Mouse (Mus musculus) limb, embryonic 15.5 days (tissue): ENCODE measurements around the gene Olfr749. TPM values are rescaled to one million over a fixed set of nuclear protein-coding genes. Genes with fewer than 3 reads are reported as not detected.
"Not testable (repeated sequence)": the region's sequence is repeated elsewhere in the genome, so short reads cannot be mapped to it uniquely, and the experiment has no call there.

Experiments used
- ATAC-seq: fragments of 200-750 bp; cut with Nextera tagmentation; 2 replicates; pipeline ENCODE4 v1.8.0; 2017; ENCODE audit warnings: low read depth, moderate TSS enrichment; ENCODE audit not compliant: insufficient number of reproducible peaks, low FRiP score, low TSS enrichment
- H3K27ac ChIP-seq: fragments of 300-500 bp; sonication (generic); 2 replicates; pipeline ENCODE4 v1.5.1; 2015; ENCODE audit warnings: moderate library complexity, mild to moderate bottlenecking, inconsistent platforms
- H3K27me3 ChIP-seq: fragments of 300-500 bp; sonication (generic); 2 replicates; pipeline ENCODE4 v1.6.1; 2015; ENCODE audit warnings: inconsistent platforms
- H3K36me3 ChIP-seq: fragments of 300-500 bp; sonication (generic); 2 replicates; pipeline ENCODE4 v1.6.1; 2015; ENCODE audit warnings: inconsistent platforms
- H3K4me1 ChIP-seq: fragments of 300-500 bp; sonication (generic); 2 replicates; pipeline ENCODE4 v1.6.1; 2015; ENCODE audit warnings: inconsistent platforms
- H3K4me2 ChIP-seq: fragments of 300-500 bp; sonication (generic); 2 replicates; pipeline ENCODE4 v1.6.1; 2015; ENCODE audit warnings: mild to moderate bottlenecking, inconsistent platforms
- H3K4me3 ChIP-seq: fragments of 300-500 bp; sonication (generic); 2 replicates; pipeline ENCODE4 v1.5.1; 2015; ENCODE audit warnings: mild to moderate bottlenecking, inconsistent platforms
- H3K9ac ChIP-seq: fragments of 300-500 bp; sonication (generic); 2 replicates; pipeline ENCODE4 v1.6.1; 2015; ENCODE audit warnings: inconsistent platforms
- H3K9me3 ChIP-seq: fragments of 300-500 bp; sonication (generic); 2 replicates; pipeline ENCODE4 v1.6.1; 2016; ENCODE audit warnings: inconsistent platforms
- WGBS: fragments of 180-500 bp; shearing (Covaris S2); methylation state at CpG from one replicate; pipeline ENCODE4 v1.1.7; 2015; 5-methylcytosine and 5-hydroxymethylcytosine counted together
- polyA plus RNA-seq: library from polyadenylated mRNA; unstranded; fragments of >200 nt; fragmentation: Nextera tagmentation; extraction: Ambion mirVana; gene quantifications from 2 replicates; pipeline ENCODE4 v1.2.1, GENCODE M21; 2015

Olfr749 gene
- not detected in 2 replicates for polyA plus RNA-seq

GRCm38 (mm10) chr14:50744994-50745393 lies at the start of gene Olfr749:
TSS of gene Olfr749 (minus strand) at chr14:50745094.
- Histone ChIP-seq H3K9me3 (no peaks in the 10 kb centered on the region), H3K4me2 (no peak within 1 kb of the TSS), H3K4me1 (no peaks in the 10 kb centered on the region), H3K27me3 (no peaks in the 10 kb centered on the region), H3K4me3 (no peak within 1 kb of the TSS), H3K36me3 (no peaks in the 10 kb centered on the region), H3K9ac (no peak within 1 kb of the TSS), H3K27ac (no peak within 1 kb of the TSS)
- no peak for ATAC-seq

- H3K9me3 ChIP-seq = no peaks in the 10 kb centered on the region
- peaks cover 6% of the 10 kb centered on the region for H3K4me1 ChIP-seq
- no peak overlapping the region for H3K27ac ChIP-seq
- no peak overlapping the region for H3K4me3 ChIP-seq
- H3K4me2 ChIP-seq = no peak overlapping the region
- no peak for ATAC-seq
- H3K27me3 ChIP-seq = no peaks in the 10 kb centered on the region
- no peaks in the 10 kb centered on the region for H3K36me3 ChIP-seq
- H3K9ac ChIP-seq = no peak overlapping the region
- WGBS = 13% methylated on average over 2 of the region's 2 CpGs
Measured at GRCm38 (mm10) chr14:50788157-50788556, 43.3 kb upstream of the Olfr749 start.

- Histone ChIP-seq H3K9me3 (no peaks in the 10 kb centered on the region), H3K4me2 (peak within 1 kb of the TSS; percentile 43), H3K36me3 (peaks cover 14% of the 10 kb centered on the region), H3K27me3 (no peaks in the 10 kb centered on the region), H3K4me3 (peak within 1 kb of the TSS; percentile 84), H3K4me1 (peaks cover 6% of the 10 kb centered on the region), H3K27ac (peak within 1 kb of the TSS; percentile 76), H3K9ac (peak within 1 kb of the TSS; percentile 61)
- ATAC-seq = peak; percentile 48; the same call in 1 of the 2 replicates
- WGBS = under 1% methylated on average over 21 of the region's 21 CpGs
Measured at GRCm38 (mm10) chr14:50785251-50785637, 40.4 kb upstream of the Olfr749 start, which contains the start of gene Ttc5. TSS of gene Ttc5 (minus strand) at chr14:50785519.

GRCm38 (mm10) chr14:50784391-50785250 lies 39.7 kb upstream of the Olfr749 start:
- Histone ChIP-seq H3K4me2 (peak overlapping the region; percentile 43), H3K36me3 (peaks cover 15% of the 10 kb centered on the region), H3K4me1 (peaks cover 6% of the 10 kb centered on the region), H3K4me3 (peak overlapping the region; percentile 84), H3K27me3 (no peaks in the 10 kb centered on the region), H3K9me3 (no peaks in the 10 kb centered on the region), H3K27ac (peak overlapping the region; percentile 76), H3K9ac (peak overlapping the region; percentile 61)
- ATAC-seq = no peak
- 23% methylated on average over 16 of the region's 16 CpGs for WGBS

- H3K9ac ChIP-seq = no peak overlapping the region
- H3K27me3 ChIP-seq = no peaks in the 10 kb centered on the region
- H3K4me1 ChIP-seq = peaks cover 6% of the 10 kb centered on the region
- H3K36me3 ChIP-seq = peaks cover 24% of the 10 kb centered on the region
- no peak overlapping the region for H3K4me3 ChIP-seq
- no peak overlapping the region for H3K27ac ChIP-seq
- H3K4me2 ChIP-seq = no peak overlapping the region
- WGBS = 94% methylated on average over 3 of the region's 3 CpGs
- ATAC-seq = no peak
- no peaks in the 10 kb centered on the region for H3K9me3 ChIP-seq
Measured at GRCm38 (mm10) chr14:50782166-50782565, 37.3 kb upstream of the Olfr749 start.

GRCm38 (mm10) chr14:50771342-50771741 lies 26.4 kb upstream of the Olfr749 start:
- H3K27ac ChIP-seq = no peak overlapping the region
- 86% methylated on average over 2 of the region's 2 CpGs for WGBS
- H3K4me3 ChIP-seq = no peak overlapping the region
- no peak overlapping the region for H3K4me2 ChIP-seq
- ATAC-seq = no peak
- no peaks in the 10 kb centered on the region for H3K4me1 ChIP-seq
- no peaks in the 10 kb centered on the region for H3K9me3 ChIP-seq
- peaks cover 81% of the 10 kb centered on the region for H3K36me3 ChIP-seq
- H3K27me3 ChIP-seq = no peaks in the 10 kb centered on the region
- H3K9ac ChIP-seq = no peak overlapping the region

- 94% methylated on average over 6 of the region's 6 CpGs for WGBS
- no peak for ATAC-seq
- H3K36me3 ChIP-seq = peaks cover 52% of the 10 kb centered on the region
- no peak overlapping the region for H3K27ac ChIP-seq
- H3K9me3 ChIP-seq = no peaks in the 10 kb centered on the region
- H3K4me1 ChIP-seq = no peaks in the 10 kb centered on the region
- H3K4me2 ChIP-seq = no peak overlapping the region
- no peak overlapping the region for H3K4me3 ChIP-seq
- no peak overlapping the region for H3K9ac ChIP-seq
- no peaks in the 10 kb centered on the region for H3K27me3 ChIP-seq
Measured at GRCm38 (mm10) chr14:50765736-50766135, 20.8 kb upstream of the Olfr749 start.

- H3K36me3 ChIP-seq = peaks cover 4% of the 10 kb centered on the region; the same call in 1 of the 2 replicates
- no peak for ATAC-seq
- H3K27me3 ChIP-seq = no peaks in the 10 kb centered on the region
- no peaks in the 10 kb centered on the region for H3K9me3 ChIP-seq
- 77% methylated on average over 5 of the region's 5 CpGs for WGBS
- no peak overlapping the region for H3K9ac ChIP-seq
- no peak overlapping the region for H3K27ac ChIP-seq
- no peak overlapping the region for H3K4me2 ChIP-seq
- no peak overlapping the region for H3K4me3 ChIP-seq
- H3K4me1 ChIP-seq = no peaks in the 10 kb centered on the region
Measured at GRCm38 (mm10) chr14:50758416-50759085, 13.7 kb upstream of the Olfr749 start.

- no peak for ATAC-seq
- WGBS = 69% methylated on average over 2 of the region's 2 CpGs
- no peak overlapping the region for H3K4me2 ChIP-seq
- no peak overlapping the region for H3K4me3 ChIP-seq
- no peak overlapping the region for H3K27ac ChIP-seq
- H3K4me1 ChIP-seq = no peaks in the 10 kb centered on the region
- no peak overlapping the region for H3K9ac ChIP-seq
- H3K36me3 ChIP-seq = no peaks in the 10 kb centered on the region
- no peaks in the 10 kb centered on the region for H3K27me3 ChIP-seq
- H3K9me3 ChIP-seq = no peaks in the 10 kb centered on the region
Measured at GRCm38 (mm10) chr14:50741584-50741983, 3.3 kb downstream of the Olfr749 start.

- 64% methylated on average over 2 of the region's 2 CpGs for WGBS
- no peak overlapping the region for H3K9ac ChIP-seq
- H3K27me3 ChIP-seq = no peaks in the 10 kb centered on the region
- H3K27ac ChIP-seq = no peak overlapping the region
- H3K4me2 ChIP-seq = no peak overlapping the region
- no peaks in the 10 kb centered on the region for H3K4me1 ChIP-seq
- no peaks in the 10 kb centered on the region for H3K36me3 ChIP-seq
- H3K9me3 ChIP-seq = no peaks in the 10 kb centered on the region
- no peak overlapping the region for H3K4me3 ChIP-seq
- ATAC-seq = no peak
Measured at GRCm38 (mm10) chr14:50740334-50740733, 4.6 kb downstream of the Olfr749 start.

- H3K27me3 ChIP-seq, ATAC-seq, H3K27ac ChIP-seq, H3K4me3 ChIP-seq, H3K4me2 ChIP-seq, H3K36me3 ChIP-seq, H3K9me3 ChIP-seq, H3K4me1 ChIP-seq, H3K9ac ChIP-seq: not testable (repeated sequence)
- 88% methylated on average over 4 of the region's 4 CpGs for WGBS
Measured at GRCm38 (mm10) chr14:50722371-50722770, 22.5 kb downstream of the Olfr749 start.

- not testable (repeated sequence) for H3K9ac ChIP-seq, H3K27ac ChIP-seq, H3K4me2 ChIP-seq, ATAC-seq, H3K36me3 ChIP-seq, H3K9me3 ChIP-seq, H3K4me3 ChIP-seq, H3K27me3 ChIP-seq, H3K4me1 ChIP-seq
- 88% methylated on average over 15 of the region's 15 CpGs for WGBS
Measured at GRCm38 (mm10) chr14:50719875-50720274, 25.0 kb downstream of the Olfr749 start.
